Mouse (Mus musculus) hindlimb bud, embryonic 11.5 days (tissue): ENCODE results near the gene Polr2l.

Experiments
- DNase-seq: peaks from one replicate; pipeline ENCODE4 v3.0.0-alpha.2; 2012; ENCODE audit warnings: low read depth, low spot score; ENCODE audit errors: extremely low spot score

The Polr2l gene

DNA sequence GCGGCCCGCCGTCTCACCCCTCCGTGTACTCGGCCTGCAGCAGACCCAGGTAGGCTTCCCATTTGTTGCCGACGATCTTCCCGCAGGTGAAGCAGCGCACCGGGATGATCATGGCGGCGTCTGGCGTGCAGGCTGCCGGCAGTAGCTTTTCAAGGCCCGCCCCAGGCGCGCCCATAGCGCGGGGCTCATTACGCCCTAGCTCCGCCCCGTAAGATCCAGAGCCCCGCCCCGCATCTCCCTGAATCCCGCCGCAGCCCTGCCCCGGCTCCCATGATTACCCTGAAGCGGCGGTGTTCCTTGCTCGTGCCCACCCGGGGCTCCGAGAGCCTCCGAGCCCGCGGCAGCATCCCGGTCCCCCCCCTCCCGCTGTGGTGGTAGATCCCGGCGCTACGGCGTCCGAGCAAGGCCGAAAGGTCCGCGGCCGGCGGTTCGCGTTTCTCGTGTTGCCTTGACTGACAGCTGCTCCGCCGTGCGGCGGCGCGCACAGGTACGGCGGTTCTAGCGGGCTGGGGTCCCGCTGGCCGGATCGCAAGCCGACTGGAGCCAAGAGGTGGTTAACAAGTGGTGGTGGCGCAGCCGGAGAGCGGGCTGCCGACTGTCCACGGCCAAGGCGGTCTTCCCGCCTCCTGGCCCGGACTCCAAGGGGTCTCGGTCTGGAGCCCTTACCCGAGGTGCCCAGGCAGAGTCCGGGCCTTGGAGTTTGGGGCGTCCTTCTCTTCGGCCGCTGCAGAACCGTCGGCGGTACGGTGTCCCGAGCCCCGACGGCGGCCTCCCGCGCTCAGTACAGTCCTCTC lies at the start of gene Polr2l, which contains the start of gene Tspan4:
Gene Polr2l, minus strand, starts transcription at position 122 of the 794 bp plus-strand sequence.
Gene Tspan4, plus strand, starts transcription at position 230 of the 794 bp plus-strand sequence.
- DNase-seq, result no peak

DNA sequence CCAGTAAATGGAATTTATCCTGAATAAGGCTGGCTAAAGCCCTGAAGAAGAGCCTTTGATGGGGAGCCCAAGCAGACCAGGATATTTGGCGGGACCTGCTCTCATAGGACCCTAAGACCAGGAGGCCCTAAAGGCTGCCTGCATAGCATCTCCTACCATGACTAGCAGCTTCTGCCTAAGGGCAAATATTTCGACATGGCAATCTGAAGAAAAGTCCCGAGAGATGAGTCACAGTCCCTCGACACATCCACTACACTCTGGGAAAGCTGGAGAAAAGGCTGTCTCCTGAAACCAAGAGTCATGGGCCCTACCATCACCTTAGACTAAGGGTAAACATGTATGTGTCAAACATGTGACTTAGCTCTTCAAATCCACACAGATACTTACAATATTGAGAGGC lies 49.3 kb upstream of the Polr2l start:
- DNase-seq, result no peak

DNA sequence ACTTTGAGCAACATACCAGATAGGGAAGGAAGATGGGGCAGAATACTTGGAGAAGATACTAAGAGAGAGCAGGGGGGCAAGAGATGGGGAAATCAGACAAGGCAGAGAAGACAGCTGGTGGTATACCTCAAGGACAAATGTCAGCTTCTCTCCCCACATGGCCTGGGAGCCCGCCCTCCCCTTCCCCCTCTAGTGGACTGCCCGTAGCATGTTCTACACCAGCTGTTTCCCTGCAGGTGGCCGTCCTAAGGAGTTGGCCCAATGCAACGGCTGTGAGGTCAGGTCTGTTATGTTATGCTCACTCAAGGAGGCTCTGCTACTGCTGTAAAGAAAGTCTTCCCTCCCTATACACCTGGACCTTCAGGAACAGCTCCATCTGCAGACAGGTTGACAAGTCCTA lies 48.1 kb upstream of the Polr2l start:
- DNase-seq, result no peak

DNA sequence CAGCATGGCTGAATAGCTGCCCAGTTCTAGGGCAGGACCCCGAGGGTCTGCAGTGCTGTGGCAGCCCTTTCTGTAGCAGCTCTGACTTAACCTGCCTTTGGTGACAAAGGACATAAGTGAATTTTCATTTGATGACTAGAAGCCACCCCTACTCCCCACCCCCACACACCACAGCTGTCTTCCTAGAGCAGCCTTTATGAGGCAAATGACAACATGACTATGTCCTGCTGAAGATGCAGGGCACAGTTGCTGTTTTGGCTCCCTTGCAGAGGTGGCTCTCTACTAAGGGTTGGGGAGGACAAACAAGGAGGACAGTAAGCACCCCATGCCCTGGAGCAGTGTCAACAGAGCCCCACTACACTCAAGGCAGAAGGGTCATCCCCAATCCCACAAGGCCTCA lies 44.9 kb upstream of the Polr2l start:
- no peak for DNase-seq

DNA sequence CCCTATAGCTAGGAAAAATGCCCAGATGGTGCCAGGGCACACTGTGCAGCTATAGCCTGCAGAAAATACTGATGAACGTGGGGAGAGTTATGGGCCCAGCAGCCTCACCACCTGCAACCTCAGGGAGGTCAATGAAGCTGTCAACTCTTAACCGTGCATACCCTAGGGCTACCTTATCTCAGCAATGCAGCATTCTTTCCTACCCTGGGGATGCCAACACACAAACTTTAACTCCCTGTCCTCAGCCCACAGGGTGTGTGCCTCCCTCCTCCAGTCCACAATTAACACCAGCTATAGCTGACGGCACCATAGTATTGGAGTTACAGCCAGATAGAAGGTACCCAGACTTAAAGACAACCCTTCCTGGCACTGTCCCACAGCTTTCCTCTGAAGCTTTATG lies 44.0 kb upstream of the Polr2l start:
- DNase-seq, result no peak

DNA sequence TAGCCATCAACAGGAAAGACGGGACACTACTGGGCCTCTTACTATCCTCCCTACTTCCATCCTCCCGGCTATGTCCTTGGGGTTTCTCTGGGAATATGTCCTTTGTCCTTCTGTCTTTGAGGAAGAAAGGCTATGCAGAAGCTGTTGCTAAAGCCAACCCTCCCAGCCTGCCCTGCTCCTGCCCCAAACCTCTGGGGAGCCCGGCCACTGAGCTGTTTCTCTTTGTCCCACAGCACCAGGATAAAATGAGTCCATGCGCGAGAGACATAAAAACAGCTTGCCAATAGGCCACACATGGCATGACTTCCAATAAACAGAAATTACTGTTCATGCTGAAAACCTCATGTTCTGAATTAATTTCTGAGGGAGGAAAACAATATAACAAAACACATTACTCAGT lies 43.4 kb upstream of the Polr2l start:
- DNase-seq, result no peak

DNA sequence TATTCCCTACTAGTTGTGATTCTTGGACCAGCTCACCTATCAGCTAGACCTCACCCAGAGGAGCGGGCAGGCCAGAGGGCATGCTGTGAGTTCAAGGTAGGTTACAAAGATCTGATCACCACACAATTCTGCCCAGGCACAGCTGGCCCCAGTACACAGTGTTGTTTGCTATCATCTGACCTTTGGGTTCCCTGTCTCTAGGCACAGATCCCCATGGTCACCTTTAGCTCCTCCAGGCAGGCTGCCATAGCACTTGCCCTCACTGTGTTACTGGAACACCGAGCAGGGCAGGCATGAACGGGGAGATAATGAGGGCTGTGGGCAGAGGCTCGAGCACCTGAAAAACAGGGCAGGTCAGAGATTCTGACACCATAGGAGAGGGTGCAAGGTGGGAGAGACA lies 42.7 kb upstream of the Polr2l start:
- DNase-seq, result no peak

DNA sequence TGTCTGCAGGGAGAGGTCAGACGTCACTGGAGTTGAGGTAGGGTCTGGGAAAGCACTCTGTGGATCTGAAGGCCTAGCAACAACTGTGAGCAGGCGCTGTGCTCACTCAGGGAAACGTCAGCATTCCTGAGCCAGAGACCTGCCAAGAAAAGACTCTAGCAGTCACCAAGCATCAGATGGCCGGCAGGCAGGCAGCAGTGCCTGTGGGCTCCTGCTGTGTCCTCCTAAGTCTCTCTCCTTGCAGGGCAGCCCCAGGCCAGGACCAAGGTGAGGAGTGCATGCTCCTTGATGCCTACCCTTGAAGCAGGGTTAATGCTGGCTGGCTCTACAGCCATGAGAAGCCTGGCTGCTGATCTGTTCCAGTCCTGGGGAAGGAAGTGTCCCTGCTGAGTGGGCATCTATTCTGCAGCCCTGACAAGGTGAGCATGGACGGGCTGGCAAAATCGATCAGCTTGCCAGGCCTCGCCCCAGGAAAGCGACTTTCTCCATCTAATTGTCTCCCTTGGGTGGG lies 35.8 kb upstream of the Polr2l start:
- DNase-seq, result no peak

DNA sequence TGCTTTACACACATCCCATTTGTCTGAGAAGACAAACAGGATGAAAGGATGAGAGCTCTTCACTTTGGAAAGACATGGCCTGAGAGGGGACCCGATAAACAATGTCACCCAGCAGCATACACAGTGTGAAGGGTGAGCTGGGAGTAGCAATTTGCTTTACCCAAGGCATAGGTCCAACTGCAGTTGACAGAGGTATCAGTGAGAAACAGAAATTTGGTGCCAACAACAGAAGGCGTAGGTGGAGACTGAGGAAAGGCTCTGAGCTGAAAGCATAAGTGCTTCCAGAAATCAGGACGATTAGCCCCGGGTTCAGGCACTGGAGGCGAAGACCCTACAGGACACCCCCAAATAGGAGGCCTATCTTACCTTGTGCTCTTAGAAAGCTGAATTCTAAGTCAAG lies 35.3 kb upstream of the Polr2l start:
- DNase-seq, result no peak

DNA sequence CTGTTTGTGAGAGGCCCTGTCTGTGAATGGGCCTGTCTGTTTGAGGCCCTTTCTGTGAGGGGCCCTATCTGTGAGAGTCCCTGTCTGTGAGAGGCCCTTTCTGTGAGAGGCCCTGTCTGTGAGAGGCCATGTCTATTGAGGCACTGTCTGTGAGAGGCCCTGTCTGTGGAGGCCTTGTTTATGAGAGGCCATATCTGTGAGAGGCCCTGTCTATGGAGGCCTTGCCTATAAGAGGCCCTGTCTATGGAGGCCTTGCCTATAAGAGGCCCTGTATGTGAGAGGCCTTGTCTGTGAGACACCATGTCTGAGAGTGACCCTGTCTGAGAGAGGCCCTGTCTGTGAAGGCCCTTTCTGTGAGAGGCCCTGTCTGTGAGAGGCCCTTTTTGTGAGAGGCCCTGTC lies 33.2 kb upstream of the Polr2l start:
- DNase-seq, result no peak

DNA sequence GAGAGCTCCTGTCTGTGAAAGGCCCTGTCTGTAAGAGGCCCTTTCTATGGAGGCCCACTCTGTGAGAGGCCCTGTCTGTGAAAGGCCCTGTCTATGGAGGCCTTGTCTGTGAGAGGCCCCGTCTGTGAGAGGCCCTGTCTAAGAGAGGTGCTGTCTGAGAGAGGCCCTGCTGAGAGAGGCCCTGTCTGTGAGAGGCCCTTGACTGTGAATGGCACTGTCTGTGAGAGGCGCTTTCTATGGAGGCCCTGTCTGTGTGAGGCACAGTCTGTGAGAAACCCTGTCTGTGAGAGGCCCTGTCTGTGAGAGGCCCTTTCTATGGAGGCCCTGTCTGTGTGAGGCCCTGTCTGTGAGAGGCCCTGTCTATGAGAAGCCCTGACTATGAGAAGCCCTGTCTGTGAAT lies 31.3 kb upstream of the Polr2l start:
- DNase-seq, result no peak

DNA sequence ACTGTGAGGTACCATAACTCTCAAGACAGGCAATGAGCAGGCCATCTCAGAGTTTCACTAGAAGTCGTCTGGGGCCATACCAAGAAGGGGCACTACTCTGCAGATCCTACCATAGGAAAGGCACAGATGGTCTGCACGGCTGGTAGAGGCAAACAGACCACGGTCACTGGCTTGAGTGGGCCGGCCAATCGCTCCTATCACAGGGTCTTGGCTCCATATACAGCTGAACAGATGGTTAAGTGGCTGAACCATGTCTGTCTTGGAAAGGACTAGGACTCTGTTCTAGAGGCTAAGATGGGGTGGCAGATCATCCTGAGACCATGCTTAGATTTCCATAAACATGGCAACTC lies 27.6 kb upstream of the Polr2l start:
- no peak for DNase-seq

DNA sequence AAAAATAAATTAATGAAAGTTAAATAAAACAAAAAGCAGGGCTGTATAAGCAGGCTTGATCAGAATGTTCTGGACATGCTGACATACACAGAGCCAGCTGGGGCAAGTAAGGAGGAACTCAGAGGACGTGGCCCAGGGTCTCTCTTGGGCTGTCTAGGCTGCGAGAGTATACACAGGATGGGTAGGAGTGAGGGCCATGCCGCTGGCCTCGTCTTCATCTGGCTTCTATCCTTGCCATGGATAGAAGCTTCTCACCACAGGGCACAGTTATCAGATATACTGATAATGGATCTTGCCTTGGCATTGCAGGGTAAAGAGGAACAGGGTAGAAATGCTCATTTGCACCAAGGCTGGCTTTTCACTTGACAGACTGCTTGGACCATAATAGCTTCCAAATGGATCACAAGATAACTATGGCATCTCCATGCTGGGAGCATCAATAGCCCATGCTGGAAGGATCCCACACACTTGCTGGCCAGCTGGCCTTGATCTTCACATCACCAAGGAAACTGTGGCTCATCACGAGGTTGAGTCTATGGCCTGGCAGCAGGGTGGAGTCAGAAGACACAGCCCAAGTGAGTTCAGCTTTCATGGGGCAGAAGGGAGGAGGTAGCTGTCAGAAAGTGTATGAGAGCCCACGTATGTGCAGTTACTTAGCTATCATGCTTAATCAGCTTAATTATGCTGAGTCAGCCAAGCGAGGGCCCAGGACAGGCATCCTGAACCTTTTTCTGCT lies 27.1 kb upstream of the Polr2l start:
- no peak for DNase-seq

DNA sequence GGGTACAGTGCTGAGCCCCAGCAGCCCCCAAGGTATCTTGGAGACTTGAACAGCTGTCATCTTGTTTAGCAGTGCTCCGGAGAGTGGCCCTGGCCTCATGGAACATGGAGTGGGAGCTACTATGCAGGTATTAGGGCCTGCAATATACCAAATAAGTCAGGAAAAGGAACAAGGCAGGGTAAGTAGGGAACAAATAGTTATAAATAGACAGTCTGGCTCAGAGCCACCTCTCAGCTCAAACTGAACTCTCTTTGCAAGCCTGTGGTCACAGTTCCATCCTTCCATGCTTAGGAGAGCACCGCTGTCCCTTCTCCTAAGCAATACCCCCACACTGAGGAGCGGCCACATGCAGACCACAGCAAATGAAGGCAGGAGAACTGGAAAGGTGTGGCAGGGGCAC lies 22.7 kb upstream of the Polr2l start:
- no peak for DNase-seq

DNA sequence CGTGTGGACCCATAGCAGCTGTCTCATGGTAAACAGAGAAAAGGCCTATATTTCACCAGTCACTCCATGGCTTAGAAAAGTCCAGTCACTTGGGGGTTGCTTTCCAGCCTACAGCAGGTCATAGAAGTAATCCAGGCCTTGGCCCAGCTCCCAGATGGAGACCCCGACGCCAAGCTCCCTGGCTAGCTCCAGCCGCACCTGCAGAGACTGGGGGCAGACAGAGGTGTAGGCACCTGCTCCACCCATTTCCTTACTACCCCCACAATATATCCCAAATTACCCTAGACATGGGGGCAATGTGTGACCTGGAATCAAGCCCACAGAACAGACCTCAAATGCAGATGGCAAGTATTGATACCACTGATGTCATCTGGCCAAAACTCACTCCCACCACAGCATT lies 21.0 kb upstream of the Polr2l start:
- no peak for DNase-seq

DNA sequence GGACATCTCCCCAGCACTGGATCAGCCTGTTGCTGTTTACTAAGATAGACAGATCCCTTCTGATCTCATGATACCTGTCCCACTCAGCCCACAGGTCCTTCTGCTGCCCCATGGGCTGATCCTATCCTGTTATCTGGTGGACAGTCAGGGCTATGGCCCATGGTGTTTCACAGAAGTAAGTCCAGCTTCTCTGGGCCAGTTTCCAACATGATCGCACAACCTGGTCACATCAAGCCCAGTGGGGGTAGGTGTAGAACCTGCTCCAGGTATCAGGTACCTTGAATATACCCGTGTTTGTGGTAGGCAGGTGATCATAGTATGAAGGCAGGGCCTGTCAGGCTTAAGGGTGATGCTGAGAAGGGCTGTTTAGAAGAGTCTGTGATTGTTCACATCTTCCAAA lies 20.4 kb upstream of the Polr2l start:
- DNase-seq, result no peak

DNA sequence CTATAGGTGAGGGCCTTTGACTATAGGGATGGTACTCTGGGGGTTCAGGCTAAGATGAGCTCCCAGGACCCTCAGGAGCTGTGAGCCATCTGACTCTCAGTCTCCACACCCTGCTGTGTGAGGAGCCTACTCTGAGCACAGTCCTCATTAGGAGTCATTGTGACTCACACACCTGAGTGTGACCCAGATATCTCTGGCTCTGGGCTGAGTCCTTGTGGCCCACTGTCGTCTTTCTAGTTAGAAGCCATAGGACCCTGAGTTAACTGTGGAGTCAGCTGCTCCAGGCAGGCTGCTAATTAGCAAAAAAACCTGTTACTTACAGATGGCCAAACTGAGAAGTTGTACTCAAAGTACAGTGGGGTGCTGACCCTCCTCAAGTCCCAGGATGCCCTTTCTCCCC lies 18.8 kb upstream of the Polr2l start:
- no peak for DNase-seq

DNA sequence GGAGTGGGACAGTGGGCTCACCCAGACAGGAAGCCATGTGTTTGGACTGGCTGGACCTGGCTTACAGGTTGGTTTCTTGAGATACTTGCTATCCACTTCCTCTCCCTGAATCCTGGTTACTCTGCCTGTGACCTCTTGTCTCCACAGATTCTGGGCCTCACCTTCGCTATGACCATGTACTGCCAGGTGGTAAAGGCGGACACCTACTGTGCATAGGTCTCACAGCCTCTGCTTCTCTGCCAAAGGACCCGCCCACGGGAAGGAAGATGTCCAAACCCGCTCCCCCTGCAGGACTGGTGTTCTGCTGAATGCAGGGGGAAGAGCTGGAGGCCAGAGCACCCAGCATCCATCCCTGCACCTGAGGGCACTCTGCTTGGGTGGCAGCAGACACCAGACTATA lies 17.8 kb upstream of the Polr2l start:
- no peak for DNase-seq

DNA sequence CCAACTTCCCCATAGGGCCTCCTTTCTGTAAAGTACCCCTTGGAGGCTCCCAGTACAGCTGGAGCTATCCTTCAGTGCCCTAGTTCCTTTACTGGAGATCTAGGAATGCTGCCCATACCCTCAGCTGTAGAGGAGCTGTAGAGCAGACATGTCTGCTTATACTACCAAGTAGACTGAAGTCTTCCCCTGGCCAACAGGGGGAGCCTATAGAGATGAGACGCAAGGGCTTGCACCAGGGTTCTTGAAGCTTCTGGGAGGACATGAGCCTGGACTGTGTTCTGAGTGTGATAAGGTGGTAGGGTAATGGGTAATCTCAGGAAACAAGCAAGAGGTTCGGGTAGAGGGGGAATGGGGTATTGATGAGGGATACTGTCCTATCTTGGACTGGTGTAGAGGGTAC lies 16.2 kb upstream of the Polr2l start:
- DNase-seq, result no peak

DNA sequence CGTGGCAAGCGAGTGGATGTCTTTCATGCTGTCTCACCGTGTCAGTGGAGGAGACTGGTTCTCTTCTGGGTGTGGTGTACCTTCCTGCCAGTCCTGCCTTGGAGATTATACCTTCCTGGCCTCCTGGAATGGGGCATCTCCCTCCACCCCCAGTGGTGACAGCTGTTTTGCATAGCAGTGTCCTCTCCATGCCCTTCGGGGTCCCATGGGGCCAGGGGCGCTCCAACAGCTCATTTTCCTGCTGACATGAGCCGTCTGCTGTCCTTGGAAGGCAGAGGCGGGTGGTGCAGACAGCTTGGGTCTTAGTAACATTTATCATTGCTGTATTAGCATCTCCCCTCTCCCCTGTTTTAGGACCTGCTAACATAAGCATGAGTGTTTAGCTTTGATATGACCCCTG lies 12.2 kb upstream of the Polr2l start:
- DNase-seq, result no peak

DNA sequence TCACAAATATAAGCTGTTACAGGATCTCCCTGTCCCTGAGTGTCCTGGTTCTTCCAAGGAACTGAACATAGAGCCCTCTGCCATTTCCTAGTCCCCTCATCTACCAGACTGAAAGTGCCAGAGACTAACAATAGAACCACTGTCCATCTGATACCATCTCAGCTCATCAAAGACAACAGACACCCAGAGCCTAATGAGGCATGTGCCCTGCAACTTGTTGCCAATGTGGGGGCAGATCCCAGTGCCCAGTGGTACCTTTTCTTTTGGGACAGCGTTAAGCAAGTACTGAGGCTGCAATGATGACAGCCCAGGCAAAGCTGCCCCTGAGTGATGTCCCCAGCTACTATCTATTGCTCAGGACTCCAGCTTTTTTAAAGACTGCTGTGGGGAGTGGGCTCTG lies 11.3 kb upstream of the Polr2l start:
- no peak for DNase-seq

DNA sequence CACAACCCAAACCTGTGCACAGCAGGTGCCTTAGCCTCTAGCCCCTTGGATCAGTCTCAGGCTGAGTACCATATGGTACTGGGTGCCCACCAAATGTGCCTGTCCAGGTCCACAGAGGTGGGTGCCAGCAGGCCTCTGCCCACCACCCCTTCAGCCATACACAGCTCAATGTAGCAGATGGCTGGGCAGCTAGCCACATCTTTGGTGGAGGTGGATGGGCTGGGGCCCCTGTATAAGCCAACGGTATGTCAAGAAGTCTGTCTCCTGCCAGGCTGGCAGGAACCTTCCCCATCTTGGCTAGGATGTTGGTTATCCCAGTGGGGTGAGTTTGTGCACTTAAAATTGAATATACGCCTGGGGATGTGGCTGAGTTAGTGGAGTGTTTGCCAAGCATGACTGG lies 10.7 kb upstream of the Polr2l start:
- DNase-seq, result no peak
